Mouse (Mus musculus): ENCODE measurements around the gene Sdr39u1. TPM values are rescaled to one million over a fixed set of nuclear protein-coding genes. Genes with fewer than 3 reads are reported as not detected.

The Sdr39u1 gene
- polyA plus RNA-seq, 1 experiment from 2014 or later: 55.0 TPM

DNA sequence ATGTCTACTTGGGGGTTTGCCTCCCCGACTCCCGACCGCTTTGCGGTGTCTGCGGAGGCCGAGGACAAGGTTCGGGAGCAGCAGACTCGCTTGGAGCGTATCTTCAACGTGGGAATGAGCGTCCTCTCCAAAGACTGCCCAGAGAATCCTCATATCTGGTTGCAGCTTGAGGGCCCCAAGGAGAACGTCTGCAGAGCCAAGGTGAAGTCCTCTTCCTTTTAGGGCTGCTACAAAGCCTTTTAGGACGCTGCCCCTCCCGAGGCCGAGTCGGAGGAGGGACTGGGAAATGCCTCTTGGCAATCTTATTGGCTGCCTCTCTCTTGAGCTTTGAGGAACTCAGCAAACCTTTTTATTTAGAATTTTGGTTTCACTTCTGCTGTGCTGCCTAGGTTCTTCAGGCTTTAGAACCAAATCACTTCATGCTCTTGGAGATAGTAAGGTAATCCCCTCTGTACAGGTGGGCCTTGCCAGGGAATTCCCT is 14.3 kb downstream of the Sdr39u1 start:
- H3K4me1 ChIP-seq (replicated peaks; ENCODE audit: control insufficient read depth, insufficient read depth, low read length): peaks cover 18% of the 10 kb centered on the region
- WGBS: 2% methylated on average over 16 of the region's 16 CpGs
- peaks cover 32% of the 10 kb centered on the region for H3K36me3 ChIP-seq (ENCODE audit: control insufficient read depth, insufficient read depth, low read length)
- H3K27me3 ChIP-seq (ENCODE audit: control insufficient read depth, insufficient read depth, low read depth, low read length): no peaks in the 10 kb centered on the region
- no peaks in the 10 kb centered on the region for H3K9me3 ChIP-seq (ENCODE audit: control insufficient read depth, low read length)
- ATAC-seq (ENCODE audit: low read depth): no peak
- peak overlapping the region; percentile 95 for H3K9ac ChIP-seq (ENCODE audit: low read length)
- H3K4me2 ChIP-seq (ENCODE audit: low read depth, low read length): peak overlapping the region; percentile 77
- H3K4me3 ChIP-seq (ENCODE audit: low read length): peak overlapping the region; percentile 82
- H3K27ac ChIP-seq (ENCODE audit: low read length): peak overlapping the region; percentile 99

DNA sequence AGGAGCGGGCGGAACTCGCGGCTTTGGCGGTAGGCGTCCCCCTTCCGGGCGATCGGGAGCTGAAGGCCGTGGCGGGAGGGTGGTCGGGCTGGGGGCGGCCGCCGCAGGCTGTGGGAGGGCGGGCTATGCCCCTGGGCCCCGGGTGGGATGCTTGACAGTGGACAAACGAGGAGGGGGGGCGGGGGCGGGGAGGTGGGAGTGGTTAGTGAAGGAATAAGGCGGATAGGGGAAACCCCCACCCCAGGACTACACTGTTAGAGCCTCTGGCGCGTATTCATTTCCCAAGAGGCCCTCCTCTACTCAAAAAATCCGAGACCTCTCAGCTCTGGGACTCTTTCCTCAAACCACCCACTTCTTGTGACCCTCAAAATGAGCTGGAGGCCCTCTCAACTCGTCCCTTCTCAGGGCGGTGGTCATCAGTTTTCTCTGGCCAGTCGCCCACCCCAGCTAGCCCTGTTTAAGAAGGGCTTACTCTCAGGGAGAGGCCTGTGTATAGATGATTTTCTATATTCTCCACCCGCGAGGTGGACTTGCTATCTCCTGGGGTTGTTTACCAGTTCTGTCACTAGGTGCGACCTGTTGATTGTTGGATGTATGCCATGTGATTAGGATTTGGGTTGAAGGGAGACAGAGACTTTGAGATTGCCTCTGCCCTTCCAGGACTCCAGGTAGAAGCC is 14.8 kb downstream of the Sdr39u1 start:
- no peaks in the 10 kb centered on the region for H3K9me3 ChIP-seq (ENCODE audit: control insufficient read depth, low read length)
- under 1% methylated on average over 22 of the region's 30 CpGs for WGBS
- peak overlapping the region; percentile 99 for H3K27ac ChIP-seq (ENCODE audit: low read length)
- peak overlapping the region; percentile 95 for H3K9ac ChIP-seq (ENCODE audit: low read length)
- peak overlapping the region; percentile 77 for H3K4me2 ChIP-seq (ENCODE audit: low read depth, low read length)
- H3K4me1 ChIP-seq (replicated peaks; ENCODE audit: control insufficient read depth, insufficient read depth, low read length): peaks cover 18% of the 10 kb centered on the region
- no peaks in the 10 kb centered on the region for H3K27me3 ChIP-seq (ENCODE audit: control insufficient read depth, insufficient read depth, low read depth, low read length)
- ATAC-seq (ENCODE audit: low read depth): peak; percentile 65
- peak overlapping the region; percentile 82 for H3K4me3 ChIP-seq (ENCODE audit: low read length)
- peaks cover 28% of the 10 kb centered on the region for H3K36me3 ChIP-seq (ENCODE audit: control insufficient read depth, insufficient read depth, low read length)

DNA sequence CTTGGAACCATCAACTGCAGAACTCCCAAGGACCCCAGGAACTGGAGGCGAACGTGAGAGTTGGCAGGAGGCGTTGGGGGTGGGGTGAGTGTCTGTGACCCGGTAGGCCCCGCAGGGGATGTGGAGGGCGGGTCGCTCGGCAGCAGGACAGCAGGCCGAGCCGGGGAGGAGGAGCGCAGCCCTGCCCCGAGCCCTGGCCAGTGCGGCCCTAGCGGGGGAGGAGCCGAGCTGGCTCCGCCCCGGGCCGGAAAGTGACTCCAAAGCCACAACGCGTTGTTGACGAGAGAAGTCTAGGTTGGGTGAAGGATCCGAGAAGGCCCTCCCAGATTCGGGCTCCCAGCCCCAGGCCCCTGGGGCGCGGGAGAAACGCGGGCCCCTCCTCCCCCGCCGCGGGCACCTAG is 15.4 kb downstream of the Sdr39u1 start, which contains the start of gene Khnyn:
Khnyn (plus strand) TSS at position 235 of the 401 bp plus-strand sequence.
- Histone ChIP-seq H3K4me1 (replicated peaks; ENCODE audit: control insufficient read depth, insufficient read depth, low read length) (peaks cover 18% of the 10 kb centered on the region), H3K4me3 (ENCODE audit: low read length) (peak within 1 kb of the TSS; percentile 82), H3K27ac (ENCODE audit: low read length) (peak within 1 kb of the TSS; percentile 99), H3K27me3 (ENCODE audit: control insufficient read depth, insufficient read depth, low read depth, low read length) (no peaks in the 10 kb centered on the region), H3K9ac (ENCODE audit: low read length) (peak within 1 kb of the TSS; percentile 95), H3K9me3 (ENCODE audit: control insufficient read depth, low read length) (no peaks in the 10 kb centered on the region), H3K36me3 (ENCODE audit: control insufficient read depth, insufficient read depth, low read length) (peaks cover 24% of the 10 kb centered on the region), H3K4me2 (ENCODE audit: low read depth, low read length) (peak within 1 kb of the TSS; percentile 77)
- WGBS: under 1% methylated on average over 27 of the region's 30 CpGs
- ATAC-seq (ENCODE audit: low read depth): peak; percentile 97

DNA sequence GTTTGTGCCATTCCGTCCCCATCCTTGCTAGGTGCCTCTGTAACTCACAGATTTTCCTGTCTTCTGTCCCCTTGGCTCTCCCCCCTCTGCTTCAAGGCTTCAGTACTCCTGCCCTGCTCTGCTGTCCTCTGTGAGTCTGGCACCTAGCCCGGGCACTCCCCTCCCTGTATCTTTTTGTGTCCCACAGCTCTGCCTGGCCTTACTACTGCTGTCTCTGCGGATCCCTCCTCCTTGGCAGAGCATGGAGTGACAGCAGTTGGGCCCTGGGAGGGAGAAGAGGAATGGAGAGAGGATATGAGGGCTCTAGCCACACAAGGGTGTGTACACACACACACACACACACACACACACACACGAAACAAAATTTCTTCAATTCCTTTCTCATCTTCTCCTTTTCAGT is 15.9 kb downstream of the Sdr39u1 start, which contains the start of gene Cbln3:
Cbln3 (minus strand) TSS at position 227 of the 400 bp plus-strand sequence.
- Histone ChIP-seq H3K36me3 (ENCODE audit: control insufficient read depth, insufficient read depth, low read length) (peaks cover 19% of the 10 kb centered on the region), H3K27me3 (ENCODE audit: control insufficient read depth, insufficient read depth, low read depth, low read length) (no peaks in the 10 kb centered on the region), H3K4me1 (replicated peaks; ENCODE audit: control insufficient read depth, insufficient read depth, low read length) (peaks cover 21% of the 10 kb centered on the region), H3K4me2 (ENCODE audit: low read depth, low read length) (peak within 1 kb of the TSS; percentile 77), H3K4me3 (ENCODE audit: low read length) (peak within 1 kb of the TSS; percentile 82), H3K9me3 (ENCODE audit: control insufficient read depth, low read length) (no peaks in the 10 kb centered on the region), H3K9ac (ENCODE audit: low read length) (peak within 1 kb of the TSS; percentile 95), H3K27ac (ENCODE audit: low read length) (peak within 1 kb of the TSS; percentile 99)
- ATAC-seq (ENCODE audit: low read depth): peak; percentile 69
- WGBS: 19% methylated on average over 4 of the region's 4 CpGs

DNA sequence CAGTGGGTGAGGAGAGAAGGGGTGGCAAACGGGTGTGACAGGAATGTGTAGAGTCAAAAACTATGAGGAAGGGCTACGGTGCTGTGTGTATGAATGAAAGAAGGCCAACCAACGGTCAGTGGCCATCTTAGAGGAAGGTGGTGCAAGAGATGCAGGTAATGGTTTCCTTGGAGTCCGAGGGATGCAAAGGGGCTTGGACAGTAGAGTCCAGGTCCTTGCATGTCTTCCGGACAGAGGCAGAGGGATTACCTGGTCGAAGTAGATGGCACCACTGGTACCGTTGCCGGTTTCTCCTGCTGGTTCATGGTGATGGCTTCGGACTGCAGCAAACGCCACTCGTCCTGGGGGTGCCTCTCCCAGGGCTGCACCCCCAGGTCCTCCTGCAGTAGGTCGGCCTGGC is 16.4 kb downstream of the Sdr39u1 start:
- Histone ChIP-seq H3K9me3 (ENCODE audit: control insufficient read depth, low read length) (no peaks in the 10 kb centered on the region), H3K27ac (ENCODE audit: low read length) (peak overlapping the region; percentile 99), H3K27me3 (ENCODE audit: control insufficient read depth, insufficient read depth, low read depth, low read length) (no peaks in the 10 kb centered on the region), H3K4me3 (ENCODE audit: low read length) (no peak overlapping the region), H3K4me1 (replicated peaks; ENCODE audit: control insufficient read depth, insufficient read depth, low read length) (peaks cover 22% of the 10 kb centered on the region), H3K36me3 (ENCODE audit: control insufficient read depth, insufficient read depth, low read length) (peaks cover 15% of the 10 kb centered on the region), H3K9ac (ENCODE audit: low read length) (no peak overlapping the region), H3K4me2 (ENCODE audit: low read depth, low read length) (no peak overlapping the region)
- no peak for ATAC-seq (ENCODE audit: low read depth)
- 82% methylated on average over 12 of the region's 12 CpGs for WGBS

DNA sequence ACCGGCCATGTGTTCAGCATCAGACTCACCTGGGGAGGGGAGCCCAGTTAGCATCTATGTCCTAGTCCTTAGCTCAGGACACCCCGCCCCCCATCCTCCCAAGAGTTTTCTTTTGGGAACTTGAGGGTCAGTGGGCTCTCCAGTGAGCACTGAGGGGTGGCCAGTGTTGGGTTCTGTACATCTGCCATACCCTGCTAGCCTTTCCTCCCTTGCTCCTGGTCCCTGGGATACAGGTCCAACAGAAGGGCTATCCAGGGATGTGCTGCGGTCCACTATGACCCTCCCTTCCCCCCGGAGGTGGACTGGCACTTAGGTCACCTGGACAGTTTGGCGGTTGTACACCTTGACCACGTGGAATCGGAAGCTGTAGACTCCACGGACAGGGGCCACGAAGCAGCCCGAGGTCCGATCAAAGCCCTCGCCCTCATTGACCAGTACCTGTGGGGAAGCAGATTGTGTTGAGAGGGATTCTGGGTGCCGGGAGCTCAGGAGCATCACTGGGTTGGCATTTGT is 16.9 kb downstream of the Sdr39u1 start:
- peaks cover 26% of the 10 kb centered on the region for H3K4me1 ChIP-seq (replicated peaks; ENCODE audit: control insufficient read depth, insufficient read depth, low read length)
- H3K4me3 ChIP-seq (ENCODE audit: low read length): no peak overlapping the region
- no peak for ATAC-seq (ENCODE audit: low read depth)
- peaks cover 11% of the 10 kb centered on the region for H3K36me3 ChIP-seq (ENCODE audit: control insufficient read depth, insufficient read depth, low read length)
- H3K9ac ChIP-seq (ENCODE audit: low read length): no peak overlapping the region
- no peak overlapping the region for H3K4me2 ChIP-seq (ENCODE audit: low read depth, low read length)
- no peak overlapping the region for H3K27ac ChIP-seq (ENCODE audit: low read length)
- WGBS: 90% methylated on average over 13 of the region's 13 CpGs
- no peaks in the 10 kb centered on the region for H3K9me3 ChIP-seq (ENCODE audit: control insufficient read depth, low read length)
- H3K27me3 ChIP-seq (ENCODE audit: control insufficient read depth, insufficient read depth, low read depth, low read length): no peaks in the 10 kb centered on the region

DNA sequence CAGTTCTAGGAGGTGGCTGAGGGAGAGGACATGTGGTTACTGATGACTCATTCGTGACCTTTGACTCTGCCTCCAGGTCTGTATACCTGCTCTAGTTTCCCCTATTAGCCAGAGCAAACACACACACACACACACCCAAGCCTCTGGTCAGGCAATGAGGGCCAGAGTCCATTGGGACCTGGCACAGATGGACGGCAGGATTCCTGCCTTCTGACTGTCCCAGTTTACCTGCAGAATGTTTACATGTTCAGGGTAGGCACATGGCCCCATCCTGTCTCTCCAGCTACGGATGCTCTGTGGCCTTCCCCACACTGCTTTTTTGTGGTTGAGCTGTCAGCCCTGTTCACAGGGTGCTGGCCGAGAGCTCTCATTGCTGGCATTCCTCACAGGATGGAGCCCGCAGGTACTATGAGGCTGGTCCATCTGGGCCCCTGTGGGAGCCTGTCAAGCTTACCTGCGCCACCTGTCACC is 17.9 kb downstream of the Sdr39u1 start:
- H3K4me1 ChIP-seq (replicated peaks; ENCODE audit: control insufficient read depth, insufficient read depth, low read length): peaks cover 36% of the 10 kb centered on the region
- no peak overlapping the region for H3K9ac ChIP-seq (ENCODE audit: low read length)
- H3K36me3 ChIP-seq (ENCODE audit: control insufficient read depth, insufficient read depth, low read length): peaks cover under 1% of the 10 kb centered on the region; the same call in 1 of the 2 replicates
- H3K27ac ChIP-seq (ENCODE audit: low read length): no peak overlapping the region
- ATAC-seq (ENCODE audit: low read depth): no peak
- no peak overlapping the region for H3K4me3 ChIP-seq (ENCODE audit: low read length)
- no peaks in the 10 kb centered on the region for H3K27me3 ChIP-seq (ENCODE audit: control insufficient read depth, insufficient read depth, low read depth, low read length)
- 53% methylated on average over 6 of the region's 6 CpGs for WGBS
- H3K4me2 ChIP-seq (ENCODE audit: low read depth, low read length): no peak overlapping the region
- no peaks in the 10 kb centered on the region for H3K9me3 ChIP-seq (ENCODE audit: control insufficient read depth, low read length)

DNA sequence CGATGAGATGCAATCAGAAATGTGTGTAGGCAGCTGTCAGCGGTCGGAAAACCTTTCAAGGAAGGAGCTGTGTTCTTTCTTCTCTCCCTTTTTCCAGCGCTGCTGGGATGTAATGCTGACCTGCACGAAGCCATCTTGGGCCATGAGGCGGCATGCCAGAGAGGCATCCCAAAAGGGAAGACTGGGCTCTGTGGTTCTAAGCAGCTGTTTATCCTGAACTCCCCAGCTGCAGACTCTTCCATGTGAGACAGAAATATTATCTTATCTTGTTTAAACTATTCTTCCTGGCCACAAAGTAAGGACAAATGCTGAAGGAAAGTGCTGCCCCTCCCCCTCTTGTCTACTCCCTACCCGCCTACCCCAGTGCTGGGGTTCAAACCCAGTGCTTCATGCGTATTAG is 19.1 kb downstream of the Sdr39u1 start:
- Histone ChIP-seq H3K4me3 (ENCODE audit: low read length) (no peak overlapping the region), H3K9me3 (ENCODE audit: control insufficient read depth, low read length) (no peaks in the 10 kb centered on the region), H3K4me2 (ENCODE audit: low read depth, low read length) (no peak overlapping the region), H3K9ac (ENCODE audit: low read length) (no peak overlapping the region), H3K36me3 (ENCODE audit: control insufficient read depth, insufficient read depth, low read length) (no peaks in the 10 kb centered on the region), H3K27ac (ENCODE audit: low read length) (no peak overlapping the region), H3K4me1 (replicated peaks; ENCODE audit: control insufficient read depth, insufficient read depth, low read length) (peaks cover 26% of the 10 kb centered on the region), H3K27me3 (ENCODE audit: control insufficient read depth, insufficient read depth, low read depth, low read length) (no peaks in the 10 kb centered on the region)
- ATAC-seq (ENCODE audit: low read depth): no peak
- WGBS: 60% methylated on average over 8 of the region's 8 CpGs

DNA sequence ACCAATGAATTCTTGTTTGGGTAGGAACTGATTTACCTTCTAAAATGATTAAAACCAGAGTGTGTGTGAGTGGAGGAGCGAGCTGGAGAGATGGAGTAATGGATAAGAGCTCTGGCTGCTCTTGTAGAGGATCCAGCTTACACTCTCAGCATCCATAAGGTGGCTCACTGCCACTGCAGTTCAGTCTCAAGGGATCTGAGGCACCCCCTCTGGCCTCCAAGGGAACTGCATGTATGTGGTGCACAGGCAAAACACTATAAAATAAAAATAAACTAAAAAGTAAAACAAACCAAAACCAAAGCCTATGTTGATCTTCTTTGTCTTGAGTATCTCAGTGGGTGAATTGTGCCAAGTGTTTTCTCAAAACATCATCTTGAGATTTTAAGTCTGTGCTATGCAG is 20.5 kb downstream of the Sdr39u1 start:
- peaks cover 25% of the 10 kb centered on the region for H3K4me1 ChIP-seq (replicated peaks; ENCODE audit: control insufficient read depth, insufficient read depth, low read length)
- no peaks in the 10 kb centered on the region for H3K9me3 ChIP-seq (ENCODE audit: control insufficient read depth, low read length)
- 9% methylated on average over 1 of the region's 1 CpGs for WGBS
- H3K9ac ChIP-seq (ENCODE audit: low read length): no peak overlapping the region
- H3K27me3 ChIP-seq (ENCODE audit: control insufficient read depth, insufficient read depth, low read depth, low read length): no peaks in the 10 kb centered on the region
- no peak overlapping the region for H3K4me3 ChIP-seq (ENCODE audit: low read length)
- H3K36me3 ChIP-seq (ENCODE audit: control insufficient read depth, insufficient read depth, low read length): no peaks in the 10 kb centered on the region
- no peak for ATAC-seq (ENCODE audit: low read depth)
- no peak overlapping the region for H3K27ac ChIP-seq (ENCODE audit: low read length)
- H3K4me2 ChIP-seq (ENCODE audit: low read depth, low read length): no peak overlapping the region
